Mouse (Mus musculus) embryonic fibroblast, embryonic 13.5 days (primary cell): ENCODE measurements around the gene Fam198a.

Source experiments
- CTCF ChIP-seq: IDR thresholded peaks from 2 replicates; pipeline ENCODE4 v1.5.1; 2011; ENCODE audit warnings: mild to moderate bottlenecking, control low read depth, low read length, moderate library complexity, borderline replicate concordance; ENCODE audit not compliant: insufficient read depth
- POLR2A ChIP-seq: IDR thresholded peaks from 2 replicates; pipeline ENCODE4 v1.6.1; 2011; ENCODE audit warnings: low read depth, mild to moderate bottlenecking, control low read depth, low read length, moderate library complexity

DNA sequence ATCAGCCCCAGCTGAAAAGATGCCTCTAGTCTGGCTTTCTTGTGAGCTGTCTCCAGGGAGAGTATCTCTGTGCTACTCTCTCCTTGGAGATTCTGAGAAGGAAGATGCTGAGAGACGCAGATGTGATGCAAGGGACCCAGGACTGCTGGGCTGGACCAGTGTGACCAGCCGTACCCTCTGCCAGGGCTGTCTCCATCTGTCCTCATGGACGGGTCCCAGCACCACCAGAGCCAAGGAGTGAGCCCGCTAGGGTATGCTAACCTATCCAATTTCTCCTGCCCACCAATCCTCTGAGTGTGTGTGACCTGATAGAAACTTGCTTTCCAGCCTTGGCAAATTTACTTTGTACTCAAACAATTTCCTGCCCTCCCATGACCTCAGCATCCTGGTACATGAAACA is 38.0 kb upstream of the Fam198a start:
- TF ChIP-seq CTCF (no peak), POLR2A (no peak)
